Mouse (Mus musculus) kidney, adult 2 months (tissue): ENCODE results near the gene Megf11.

Source experiments
- CTCF ChIP-seq: fragments of 200-500 bp; conservative IDR thresholded peaks from 2 replicates; pipeline ENCODE4 v1.5.1; 2011; ENCODE audit warnings: low read depth, mild to moderate bottlenecking, control low read depth, low read length, moderate library complexity, mixed read lengths; ENCODE audit not compliant: insufficient read depth, insufficient read length
- POLR2A ChIP-seq: fragments of 200-500 bp; IDR thresholded peaks from one replicate; pipeline ENCODE4 v1.6.1; 2011; ENCODE audit warnings: low read depth, low read length, control low read depth

GRCm38 (mm10) chr9:64369871-64370270, 15.6 kb upstream of the Megf11 start:
- TF ChIP-seq POLR2A, result no peak
- no peak for TF ChIP-seq CTCF
